Mouse (Mus musculus) limb, embryonic 12.5 days (tissue): ENCODE data around the gene Nav1. TPM values are rescaled to one million over a fixed set of nuclear protein-coding genes. Genes with fewer than 3 reads are reported as not detected.

Source experiments
- ATAC-seq: fragments of 200-750 bp; cut with Nextera tagmentation; 2 replicates; pipeline ENCODE4 v1.8.0; 2017; ENCODE audit warnings: low read depth, moderate TSS enrichment; ENCODE audit not compliant: insufficient number of reproducible peaks, insufficient read depth, low FRiP score, low TSS enrichment
- H3K27ac ChIP-seq: fragments of 300-500 bp; sonication (generic); 2 replicates; pipeline ENCODE4 v1.5.1; 2016; ENCODE audit warnings: mild to moderate bottlenecking, moderate library complexity
- H3K27me3 ChIP-seq: fragments of 300-500 bp; sonication (generic); 2 replicates; pipeline ENCODE4 v1.6.1; 2016; ENCODE audit warnings: mild to moderate bottlenecking, moderate library complexity
- H3K36me3 ChIP-seq: fragments of 300-500 bp; sonication (generic); 2 replicates; pipeline ENCODE4 v1.6.1; 2016; ENCODE audit warnings: mild to moderate bottlenecking, moderate library complexity
- H3K4me1 ChIP-seq: fragments of 300-500 bp; sonication (generic); replicated peaks from 2 replicates; pipeline ENCODE4 v1.6.1; 2016
- H3K4me2 ChIP-seq: fragments of 300-500 bp; sonication (generic); 2 replicates; pipeline ENCODE4 v1.6.1; 2016; ENCODE audit warnings: mild to moderate bottlenecking, moderate library complexity
- H3K4me3 ChIP-seq: fragments of 300-500 bp; sonication (generic); replicated peaks from 2 replicates; pipeline ENCODE4 v1.5.1; 2016; ENCODE audit warnings: mild to moderate bottlenecking
- H3K9ac ChIP-seq: fragments of 300-500 bp; sonication (generic); replicated peaks from 2 replicates; pipeline ENCODE4 v1.6.1; 2016; ENCODE audit warnings: mild to moderate bottlenecking, moderate library complexity
- H3K9me3 ChIP-seq: fragments of 300-500 bp; sonication (generic); 2 replicates; pipeline ENCODE4 v1.6.1; 2016; ENCODE audit warnings: mild to moderate bottlenecking, moderate library complexity
- WGBS: fragments of 180-500 bp; shearing (Covaris S2); methylation state at CpG from one replicate; pipeline ENCODE4 v1.1.7; 2016; 5-methylcytosine and 5-hydroxymethylcytosine counted together
- polyA plus RNA-seq: library from polyadenylated mRNA; unstranded; fragments of >200 nt; fragmentation: Nextera tagmentation; extraction: Ambion mirVana; gene quantifications from 2 replicates; pipeline ENCODE4 v1.2.1, GENCODE M21; 2016

The Nav1 gene
- polyA plus RNA-seq, 1 experiment from 2014 or later: 17.1 TPM

- no peak for ATAC-seq
- H3K4me1 ChIP-seq: 0 out of 2 replicates have a peak, but pooled peaks cover 7% of the 10 kb centered on the region
- WGBS: 93% methylated on average over 23 of the region's 23 CpGs
- no peaks in the 10 kb centered on the region for H3K27me3 ChIP-seq
- no peaks in the 10 kb centered on the region for H3K9me3 ChIP-seq
- peaks cover 21% of the 10 kb centered on the region; the same call in 1 of the 2 replicates for H3K36me3 ChIP-seq
- H3K9ac ChIP-seq: no peak overlapping the region
- H3K4me2 ChIP-seq: no peak overlapping the region
- H3K27ac ChIP-seq: no peak overlapping the region
- no peak overlapping the region for H3K4me3 ChIP-seq
Measured at GRCm38 (mm10) chr1:135532383-135532782, 74.7 kb downstream of the Nav1 start.

GRCm38 (mm10) chr1:135531981-135532380 is 75.1 kb downstream of the Nav1 start:
- H3K27me3 ChIP-seq: no peaks in the 10 kb centered on the region
- no peak overlapping the region for H3K4me2 ChIP-seq
- peaks cover 21% of the 10 kb centered on the region; the same call in 1 of the 2 replicates for H3K36me3 ChIP-seq
- H3K4me3 ChIP-seq: no peak overlapping the region
- 85% methylated on average over 6 of the region's 6 CpGs for WGBS
- H3K4me1 ChIP-seq: 0 out of 2 replicates have a peak, but pooled peaks cover 7% of the 10 kb centered on the region
- no peak for ATAC-seq
- no peak overlapping the region for H3K9ac ChIP-seq
- H3K27ac ChIP-seq: no peak overlapping the region
- no peaks in the 10 kb centered on the region for H3K9me3 ChIP-seq

GRCm38 (mm10) chr1:135531081-135531480 is 76.0 kb downstream of the Nav1 start:
- no peak for ATAC-seq
- Histone ChIP-seq H3K4me1 (0 out of 2 replicates have a peak, but pooled peaks cover 7% of the 10 kb centered on the region), H3K27me3 (no peaks in the 10 kb centered on the region), H3K27ac (no peak overlapping the region), H3K4me3 (no peak overlapping the region), H3K4me2 (no peak overlapping the region), H3K36me3 (peaks cover 18% of the 10 kb centered on the region; the same call in 1 of the 2 replicates), H3K9ac (no peak overlapping the region), H3K9me3 (no peaks in the 10 kb centered on the region)
- WGBS: 44% methylated on average over 10 of the region's 10 CpGs

- Histone ChIP-seq H3K4me1 (peaks cover 10% of the 10 kb centered on the region), H3K27ac (no peak overlapping the region), H3K9me3 (peaks cover 6% of the 10 kb centered on the region; the same call in 1 of the 2 replicates), H3K4me3 (no peak overlapping the region), H3K9ac (no peak overlapping the region), H3K36me3 (peaks cover 12% of the 10 kb centered on the region; the same call in 1 of the 2 replicates), H3K4me2 (no peak overlapping the region), H3K27me3 (no peaks in the 10 kb centered on the region)
- ATAC-seq: no peak
- 56% methylated on average over 4 of the region's 4 CpGs for WGBS
Measured at GRCm38 (mm10) chr1:135524518-135524860, 82.6 kb downstream of the Nav1 start.

- ATAC-seq: 0 out of 2 replicates have a peak, but pooled peaks have one; percentile 42
- H3K27me3 ChIP-seq: no peaks in the 10 kb centered on the region
- 45% methylated on average over 12 of the region's 12 CpGs for WGBS
Measured at GRCm38 (mm10) chr1:135523780-135524517, 83.1 kb downstream of the Nav1 start.

GRCm38 (mm10) chr1:135523344-135523743 is 83.8 kb downstream of the Nav1 start:
- ATAC-seq: no peak
- Histone ChIP-seq H3K9ac (no peak overlapping the region), H3K9me3 (peaks cover 6% of the 10 kb centered on the region; the same call in 1 of the 2 replicates), H3K4me1 (peaks cover 17% of the 10 kb centered on the region), H3K27ac (no peak overlapping the region), H3K4me3 (no peak overlapping the region), H3K36me3 (peaks cover 8% of the 10 kb centered on the region; the same call in 1 of the 2 replicates), H3K4me2 (no peak overlapping the region), H3K27me3 (no peaks in the 10 kb centered on the region)
- WGBS: 90% methylated on average over 2 of the region's 2 CpGs

More at GRCm38 (mm10) chr1:135523780-135524517, 83.1 kb downstream of the Nav1 start:
- Histone ChIP-seq H3K4me3 (no peak overlapping the region), H3K4me2 (no peak overlapping the region), H3K27ac (peak overlapping the region; percentile 32; the same call in 1 of the 2 replicates), H3K9me3 (peaks cover 6% of the 10 kb centered on the region; the same call in 1 of the 2 replicates), H3K9ac (no peak overlapping the region), H3K36me3 (peaks cover 12% of the 10 kb centered on the region; the same call in 1 of the 2 replicates), H3K4me1 (peaks cover 11% of the 10 kb centered on the region)

- 81% methylated on average over 13 of the region's 13 CpGs for WGBS
Measured at GRCm38 (mm10) chr1:135520550-135521168, 86.4 kb downstream of the Nav1 start.

GRCm38 (mm10) chr1:135518661-135519060 is 88.4 kb downstream of the Nav1 start:
- Histone ChIP-seq H3K4me2 (no peak overlapping the region), H3K9ac (no peak overlapping the region), H3K9me3 (peaks cover 6% of the 10 kb centered on the region; the same call in 1 of the 2 replicates), H3K36me3 (0 out of 2 replicates have a peak, but pooled peaks cover 4% of the 10 kb centered on the region), H3K4me1 (peaks cover 54% of the 10 kb centered on the region), H3K27me3 (no peaks in the 10 kb centered on the region), H3K4me3 (no peak overlapping the region), H3K27ac (no peak overlapping the region)
- WGBS: 33% methylated on average over 5 of the region's 5 CpGs
- no peak for ATAC-seq

More at GRCm38 (mm10) chr1:135520550-135521168, 86.4 kb downstream of the Nav1 start:
- Histone ChIP-seq H3K4me2 (no peak overlapping the region), H3K27me3 (no peaks in the 10 kb centered on the region), H3K9me3 (peaks cover 6% of the 10 kb centered on the region; the same call in 1 of the 2 replicates), H3K27ac (no peak overlapping the region), H3K36me3 (0 out of 2 replicates have a peak, but pooled peaks cover 4% of the 10 kb centered on the region), H3K4me3 (no peak overlapping the region), H3K9ac (no peak overlapping the region), H3K4me1 (peaks cover 44% of the 10 kb centered on the region)
- ATAC-seq: no peak

- WGBS: 86% methylated on average over 6 of the region's 6 CpGs
- Histone ChIP-seq H3K9me3 (peaks cover 6% of the 10 kb centered on the region; the same call in 1 of the 2 replicates), H3K4me1 (peaks cover 66% of the 10 kb centered on the region)
Measured at GRCm38 (mm10) chr1:135517469-135517868, 89.6 kb downstream of the Nav1 start.

GRCm38 (mm10) chr1:135516511-135517305 is 90.4 kb downstream of the Nav1 start:
- Histone ChIP-seq H3K9ac (no peak overlapping the region), H3K4me1 (peaks cover 73% of the 10 kb centered on the region), H3K4me3 (no peak overlapping the region), H3K27ac (no peak overlapping the region), H3K4me2 (no peak overlapping the region), H3K9me3 (peaks cover 3% of the 10 kb centered on the region; the same call in 1 of the 2 replicates), H3K27me3 (no peaks in the 10 kb centered on the region), H3K36me3 (0 out of 2 replicates have a peak, but pooled peaks cover 1% of the 10 kb centered on the region)
- WGBS: 51% methylated on average over 10 of the region's 10 CpGs
- ATAC-seq: no peak

More at GRCm38 (mm10) chr1:135517469-135517868, 89.6 kb downstream of the Nav1 start:
- no peaks in the 10 kb centered on the region for H3K27me3 ChIP-seq
- H3K36me3 ChIP-seq: 0 out of 2 replicates have a peak, but pooled peaks cover 4% of the 10 kb centered on the region
- no peak for ATAC-seq
- no peak overlapping the region for H3K4me2 ChIP-seq
- H3K27ac ChIP-seq: no peak overlapping the region
- H3K9ac ChIP-seq: no peak overlapping the region
- no peak overlapping the region for H3K4me3 ChIP-seq
